Mouse (Mus musculus): ENCODE results near the gene Mill2.

- no peak for TF ChIP-seq CTCF (IDR thresholded peaks at IDR 0.05; ENCODE audit: insufficient read depth, low read depth, low read length)
- no peak for TF ChIP-seq POLR2A (IDR thresholded peaks at IDR 0.05; ENCODE audit: insufficient read depth, low read depth, low read length)
Observed at GRCm38 (mm10) chr7:18900513-18900912, 60.7 kb downstream of the Mill2 start.

Measured in olfactory bulb, adult 2 months (tissue).